Mouse (Mus musculus) spleen, postnatal 10 days (tissue): ENCODE data around the gene Esrrg.

ENCODE experiments used
- DNase-seq, 2 experiments: peaks; one replicate each; pipeline ENCODE4 v3.0.0; 2021 to 2022; ENCODE audit warnings: low spot score in 2 of 2

Esrrg gene

GRCm38 (mm10) chr1:187997584-187998338, 389.2 kb downstream of the Esrrg start:
- no peak for DNase-seq

- no peak for DNase-seq
Observed at GRCm38 (mm10) chr1:187999121-187999520, 390.5 kb downstream of the Esrrg start.

- no peak for DNase-seq
Observed at GRCm38 (mm10) chr1:188000189-188000588, 391.6 kb downstream of the Esrrg start.

GRCm38 (mm10) chr1:188006820-188007491, 398.4 kb downstream of the Esrrg start:
- no peak for DNase-seq

GRCm38 (mm10) chr1:188008476-188008875, 399.9 kb downstream of the Esrrg start:
- DNase-seq = no peak

- DNase-seq = no peak
Observed at GRCm38 (mm10) chr1:188009868-188010267, 401.3 kb downstream of the Esrrg start.

GRCm38 (mm10) chr1:188010860-188011259, 402.3 kb downstream of the Esrrg start:
- no peak for DNase-seq

- DNase-seq = no peak
Observed at GRCm38 (mm10) chr1:188014411-188014810, 405.8 kb downstream of the Esrrg start.

- no peak for DNase-seq
Observed at GRCm38 (mm10) chr1:188017956-188018862, 409.6 kb downstream of the Esrrg start.

- no peak for DNase-seq
Observed at GRCm38 (mm10) chr1:188029205-188029604, 420.6 kb downstream of the Esrrg start.

- no peak for DNase-seq
Observed at GRCm38 (mm10) chr1:188030116-188030515, 421.5 kb downstream of the Esrrg start.

GRCm38 (mm10) chr1:188031276-188031675, 422.7 kb downstream of the Esrrg start:
- no peak for DNase-seq

- no peak for DNase-seq
Observed at GRCm38 (mm10) chr1:188035957-188036356, 427.4 kb downstream of the Esrrg start.

GRCm38 (mm10) chr1:188046691-188047121, 438.1 kb downstream of the Esrrg start:
- no peak for DNase-seq

GRCm38 (mm10) chr1:188047148-188047547, 438.6 kb downstream of the Esrrg start:
- DNase-seq = no peak

- no peak for DNase-seq
Observed at GRCm38 (mm10) chr1:188055888-188056287, 447.3 kb downstream of the Esrrg start.

- no peak for DNase-seq
Observed at GRCm38 (mm10) chr1:188057892-188058291, 449.3 kb downstream of the Esrrg start.

- no peak for DNase-seq
Observed at GRCm38 (mm10) chr1:188059006-188059405, 450.4 kb downstream of the Esrrg start.

GRCm38 (mm10) chr1:188060493-188060892, 451.9 kb downstream of the Esrrg start:
- DNase-seq = no peak

GRCm38 (mm10) chr1:188068833-188069232, 460.2 kb downstream of the Esrrg start:
- DNase-seq = no peak

GRCm38 (mm10) chr1:188069849-188070248, 461.3 kb downstream of the Esrrg start:
- no peak for DNase-seq

GRCm38 (mm10) chr1:188077561-188078195, 469.1 kb downstream of the Esrrg start:
- no peak for DNase-seq
